Mouse (Mus musculus) adipose tissue, adult 10 weeks (tissue): ENCODE measurements around the gene Dbh. TPM values are rescaled to one million over a fixed set of nuclear protein-coding genes. Genes with fewer than 3 reads are reported as not detected.

ENCODE experiments used
- polyA plus RNA-seq: library from polyadenylated mRNA; stranded (reverse); fragments of 350-450 nt; fragmentation: Illumina TruSeq; extraction: RNeasy Lipid Tissue Mini Kit (QIAGEN cat#74804); gene quantifications from one replicate; pipeline ENCODE4 v1.2.3, GENCODE M21; 2014; ENCODE audit warnings: low read depth, low replicate concordance

Dbh gene
- 0.26 TPM for polyA plus RNA-seq

DNA sequence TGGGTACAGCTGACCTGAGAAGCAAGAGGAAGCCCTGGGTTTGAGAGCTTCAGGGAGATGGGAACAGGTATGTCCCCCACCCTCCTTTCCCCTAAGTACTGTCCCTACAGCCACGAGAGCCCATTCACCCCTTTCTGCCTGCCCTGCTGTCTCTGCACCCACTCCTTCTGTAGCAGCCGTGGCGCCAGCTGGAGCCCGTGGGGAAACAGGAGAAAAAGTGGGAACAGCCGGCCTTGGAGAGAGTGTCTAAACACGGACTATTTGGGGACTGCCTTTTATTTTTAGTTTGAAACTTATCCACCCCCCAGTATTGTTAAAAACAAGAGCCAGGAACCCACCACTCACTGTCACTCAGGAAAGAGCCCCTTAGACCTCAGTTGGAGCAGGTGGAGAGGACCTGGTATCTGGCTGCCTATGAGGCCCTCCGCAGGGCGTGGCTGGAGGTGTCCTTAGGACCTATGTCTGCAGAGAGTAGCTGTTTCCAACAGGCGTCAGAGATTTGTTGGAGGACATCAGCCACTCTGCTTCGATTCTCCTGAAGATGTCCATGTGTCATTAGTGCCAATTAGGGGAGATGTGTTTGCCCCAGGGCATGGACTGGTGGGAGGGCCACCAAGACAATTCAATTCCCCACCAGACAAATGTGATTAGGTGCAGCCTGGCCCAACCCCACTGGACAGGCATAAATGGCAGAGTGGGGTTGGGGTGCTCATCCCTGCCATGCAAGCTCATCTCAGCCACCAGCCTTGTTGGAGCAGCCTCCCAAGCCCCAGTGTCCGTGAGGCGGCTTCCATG lies at the start of gene Dbh:
TSS of gene Dbh (plus strand) at position 438 of the 795 bp plus-strand sequence.

DNA sequence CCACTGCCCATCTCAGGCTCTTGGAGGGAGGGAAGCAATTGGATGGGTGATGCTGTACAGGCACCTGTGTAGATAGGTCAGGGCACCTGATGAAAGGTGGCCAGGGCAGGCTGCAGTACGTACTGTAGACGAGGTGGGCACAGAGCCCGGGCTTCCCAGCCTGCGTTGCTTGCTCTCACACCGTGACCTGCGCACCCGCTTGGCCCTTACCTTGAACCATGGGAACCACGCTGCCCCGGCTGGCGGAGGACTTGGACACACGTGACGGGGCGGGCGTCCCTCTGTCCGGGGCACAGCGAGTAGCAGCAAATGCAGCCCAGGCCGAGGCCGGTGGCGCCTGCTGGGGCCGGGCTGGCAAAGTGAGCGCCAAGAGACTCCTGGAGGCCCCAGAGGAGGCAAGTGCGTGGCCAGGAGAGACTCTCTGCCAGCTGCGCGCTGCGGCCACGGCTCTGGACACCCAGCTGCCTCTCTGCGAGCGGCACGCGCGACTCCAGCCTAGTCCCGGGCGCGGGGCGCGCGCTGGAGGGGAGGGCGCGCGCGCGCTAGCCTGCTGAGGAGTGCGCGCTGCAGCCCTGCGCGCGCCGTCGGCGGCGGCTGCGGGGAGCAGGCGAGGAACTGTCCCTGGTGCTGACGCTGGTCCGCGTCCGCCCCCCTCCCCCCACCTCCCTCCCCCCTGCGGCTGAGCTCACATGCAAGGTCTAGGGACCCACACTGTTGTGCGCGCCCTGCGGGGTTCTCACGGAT lies 22.9 kb upstream of the Dbh start, which contains the start of gene Fam163b:
TSS of gene Fam163b (minus strand) at position 542 of the 744 bp plus-strand sequence.

Other genes starting within 250 kb of the Dbh start
- 33.0 TPM for gene Surf2, start 248.9 kb upstream of the Dbh start, polyA plus RNA-seq
- gene Surf1, start 248.7 kb upstream of the Dbh start, polyA plus RNA-seq, result 83.7 TPM
- 188 TPM for gene Surf4, start 231.3 kb upstream of the Dbh start, polyA plus RNA-seq
- gene Stkld1, start 231.2 kb upstream of the Dbh start, polyA plus RNA-seq, result 3.1 TPM
- 47.0 TPM for gene Rexo4, start 200.8 kb upstream of the Dbh start, polyA plus RNA-seq
- not detected for gene Adamts13, start 191.8 kb upstream of the Dbh start, polyA plus RNA-seq
- gene Cacfd1, start 155.3 kb upstream of the Dbh start, polyA plus RNA-seq, result 54.7 TPM
- gene Slc2a6, start 137.2 kb upstream of the Dbh start, polyA plus RNA-seq, result 0.91 TPM
- gene Mymk, start 93.1 kb upstream of the Dbh start, polyA plus RNA-seq, result not detected
- gene Adamtsl2, start 85.9 kb upstream of the Dbh start, polyA plus RNA-seq, result 4.7 TPM
- gene Fam163b, start 22.7 kb upstream of the Dbh start, polyA plus RNA-seq, result 0.12 TPM
- gene Sardh, start 83.1 kb downstream of the Dbh start, polyA plus RNA-seq, result 28.4 TPM